In the genomic region with DNA sequence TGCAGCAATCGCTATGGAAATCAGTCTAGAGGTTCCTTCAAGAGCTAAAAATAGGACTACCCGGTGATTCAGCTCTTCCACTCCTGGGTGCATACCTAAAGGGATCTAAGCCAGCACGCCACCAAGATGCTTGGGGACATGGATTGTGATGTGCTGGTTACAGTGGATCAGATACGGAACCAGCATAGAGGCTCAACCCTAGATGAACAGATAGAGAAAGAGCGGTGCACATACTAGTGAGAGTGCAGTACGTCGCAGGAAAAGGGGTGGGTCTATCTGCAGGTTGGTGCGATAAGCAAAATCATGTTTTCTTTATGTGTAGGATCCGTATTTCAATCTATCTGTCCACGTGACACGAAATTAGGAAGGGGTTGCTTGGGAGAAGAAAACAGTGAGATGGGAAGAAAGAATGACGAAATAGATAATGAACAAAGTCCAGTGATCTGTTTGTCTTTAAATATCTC, we compare ENCODE assay signal across 17 mouse cellular contexts.
DNase-seq lines count a peak whose midpoint lies in the region; ATAC-seq and TF ChIP-seq lines count a peak whose summit lies in the region.
"Had no signal": no experiment of that assay in that cellular context is flagged by ENCODE, and none has a peak within 500 bp of the region (broad histone marks: within the 10 kb centered on the region; RNA-seq: fewer than 3 reads in every experiment).

No protein-coding gene starts in this region.

- no peaks in the 10 kb centered on the region for H3K9me3 ChIP-seq in intestine, embryonic 15.5 days
- H3K9me3 ChIP-seq: liver, embryonic 12.5 days; lung, embryonic 15.5 days; midbrain, embryonic 13.5 days had no signal

- no peak for TF ChIP-seq CTCF in heart, adult 2 months (IDR thresholded peaks at IDR 0.05)
- no peak for TF ChIP-seq CTCF in left cerebral cortex, adult 2 months (IDR thresholded peaks at IDR 0.05)

- TF ChIP-seq EP300 in heart, adult 2 months (IDR thresholded peaks at IDR 0.05; ENCODE audit: insufficient read depth, low read depth, low read length) = no peak

- ATAC-seq in intestine, embryonic 15.5 days = no peak
- ATAC-seq: forebrain, embryonic 14.5 days; hindbrain, embryonic 16.5 days; liver, embryonic 12.5 days; midbrain, embryonic 13.5 days had no signal

- intact Hi-C loops in heart, adult 2 months (cut with DNase I) = loop anchor here (2.0 to 5.0 kb wide), 2 partner anchors 94 to 111 kb away; no protein-coding TSS in a partner anchor
- intact Hi-C loops in heart, postnatal 36 days (cut with DNase I) = loop anchor here (1.0 to 5.0 kb wide), 4 partner anchors 16 to 114 kb away; partner anchors contain the start of gene Itpr1
- intact Hi-C loops in left cerebral cortex, adult 2 months (cut with DNase I) = no loop called here
- intact Hi-C loops in left cerebral cortex, postnatal 10 days (cut with DNase I) = no loop called here

- no peak for TF ChIP-seq POLR2A in heart, adult 2 months (IDR thresholded peaks at IDR 0.05; ENCODE audit: insufficient read depth, low read depth, low read length)

- peaks cover 9% of the 10 kb centered on the region for H3K36me3 ChIP-seq in heart, adult 2 months (ENCODE audit: control insufficient read depth, insufficient read depth, low read length)
- H3K36me3 ChIP-seq in intestine, embryonic 15.5 days = no peaks in the 10 kb centered on the region
- H3K36me3 ChIP-seq: liver, embryonic 12.5 days; lung, embryonic 15.5 days; midbrain, embryonic 13.5 days had no signal

- peaks cover 15% of the 10 kb centered on the region for H3K4me1 ChIP-seq in heart, adult 2 months (ENCODE audit: control insufficient read depth, insufficient read depth, low read length)
- H3K4me1 ChIP-seq in intestine, embryonic 15.5 days (replicated peaks) = no peaks in the 10 kb centered on the region
- H3K4me1 ChIP-seq: midbrain, embryonic 13.5 days had no signal

- no peak overlapping the region for H3K9ac ChIP-seq in heart, adult 2 months (ENCODE audit: low read depth, low read length)
- no peak overlapping the region for H3K9ac ChIP-seq in intestine, embryonic 15.5 days
- H3K9ac ChIP-seq: liver, embryonic 12.5 days; lung, embryonic 15.5 days; midbrain, embryonic 13.5 days had no signal

- peaks cover 7% of the 10 kb centered on the region for H3K79me2 ChIP-seq in heart, adult 2 months (replicated peaks; ENCODE audit: control insufficient read depth, insufficient read depth, low read length)

- no peak overlapping the region for H3K4me2 ChIP-seq in intestine, embryonic 15.5 days (replicated peaks)
- H3K4me2 ChIP-seq: liver, embryonic 12.5 days; lung, embryonic 15.5 days; midbrain, embryonic 13.5 days had no signal

- 67% methylated on average over 12 of the region's 12 CpGs for WGBS in heart, adult 2 months
- 88% methylated on average over 12 of the region's 12 CpGs for WGBS in intestine, embryonic 15.5 days

- peak overlapping the region; percentile 72 for H3K27ac ChIP-seq in heart, adult 2 months
- H3K27ac ChIP-seq in left cerebral cortex, adult 2 months = peak overlapping the region; percentile 87
- H3K27ac ChIP-seq in intestine, embryonic 15.5 days = no peak overlapping the region
- H3K27ac ChIP-seq: liver, embryonic 12.5 days; lung, embryonic 15.5 days; macrophage; midbrain, embryonic 13.5 days had no signal

- DNase-seq in heart, adult 2 months = no peak
- no peak for DNase-seq in heart, postnatal 36 days
- DNase-seq in left cerebral cortex, adult 2 months (ENCODE audit: extremely low spot score in 1 of 2, low spot score in 2 of 2) = no peak
- no peak for DNase-seq in left cerebral cortex, postnatal 10 days (ENCODE audit: extremely low spot score in 1 of 2, low spot score in 2 of 2)
- peak; percentile 70 for DNase-seq in brain, adult 2 months (ENCODE audit: low read depth, low spot score)
- DNase-seq in layer of hippocampus, adult 18-20 months (ENCODE audit: low spot score in 2 of 2) = no peak
- DNase-seq: kidney, adult 8-10 months; kidney, postnatal 36 days; thymus, postnatal 4 days had no signal

- no peak overlapping the region for H3K4me3 ChIP-seq in heart, adult 2 months
- no peak overlapping the region for H3K4me3 ChIP-seq in left cerebral cortex, adult 2 months
- H3K4me3 ChIP-seq in intestine, embryonic 15.5 days (replicated peaks) = no peak overlapping the region
- H3K4me3 ChIP-seq: erythroblast, embryonic 14.5 days; liver, embryonic 12.5 days; lung, embryonic 15.5 days; midbrain, embryonic 13.5 days had no signal

- H3K27me3 ChIP-seq in heart, adult 2 months (ENCODE audit: control insufficient read depth, insufficient read depth, low read length) = no peaks in the 10 kb centered on the region
- H3K27me3 ChIP-seq in intestine, embryonic 15.5 days (replicated peaks) = no peaks in the 10 kb centered on the region
- H3K27me3 ChIP-seq: liver, embryonic 12.5 days; lung, embryonic 15.5 days; midbrain, embryonic 13.5 days had no signal

Comparison
In these comparisons a context has a peak if more than half of its experiments do, and no peak if none do; other contexts are left out.
1. intact Hi-C loops: an anchor here in heart, adult 2 months (2.0 to 5.0 kb wide) and heart, postnatal 36 days (1.0 to 5.0 kb wide); none called in left cerebral cortex, adult 2 months and left cerebral cortex, postnatal 10 days.